ENCODE assay signal across 28 mouse cellular contexts in genomic region chr5:74412557-74412956, GRCm38 (mm10).
DNase-seq lines count a peak whose midpoint lies in the region; ATAC-seq and TF ChIP-seq lines count a peak whose summit lies in the region.
"Had no signal": no experiment of that assay in that cellular context is flagged by ENCODE, and none has a peak within 500 bp of the region (broad histone marks: within the 10 kb centered on the region; RNA-seq: fewer than 3 reads in every experiment).

No protein-coding gene starts in this region.

- peaks cover 7% of the 10 kb centered on the region; the same call in 1 of the 2 replicates for H3K4me1 ChIP-seq in kidney, embryonic 16.5 days (ENCODE audit: insufficient read depth, low read length)
- H3K4me1 ChIP-seq: forebrain, embryonic 10.5 days; heart, embryonic 10.5 days; heart, embryonic 15.5 days; hindbrain, embryonic 12.5 days; liver, embryonic 15.5 days; stomach, embryonic 15.5 days had no signal

- H3K9me3 ChIP-seq in kidney, embryonic 16.5 days (ENCODE audit: low read length): no peaks in the 10 kb centered on the region
- H3K9me3 ChIP-seq: embryonic facial prominence, embryonic 13.5 days; forebrain, embryonic 10.5 days; heart, embryonic 10.5 days; heart, embryonic 15.5 days; hindbrain, embryonic 12.5 days; limb, embryonic 12.5 days; liver, embryonic 15.5 days; stomach, embryonic 15.5 days had no signal

- no peak overlapping the region for H3K4me3 ChIP-seq in layer of hippocampus, adult 2 months
- H3K4me3 ChIP-seq in kidney, embryonic 16.5 days (ENCODE audit: low read length): no peak overlapping the region
- H3K4me3 ChIP-seq: embryonic facial prominence, embryonic 13.5 days; forebrain, embryonic 10.5 days; heart, embryonic 10.5 days; heart, embryonic 15.5 days; hindbrain, embryonic 12.5 days; left cerebral cortex, adult 2 months; limb, embryonic 12.5 days; liver, embryonic 15.5 days; stomach, embryonic 15.5 days had no signal

- peak; percentile 42 for TF ChIP-seq CTCF in layer of hippocampus, adult 2 months (conservative IDR thresholded peaks at IDR 0.05)

- WGBS in kidney, embryonic 16.5 days: 92% methylated on average over 3 of the region's 3 CpGs

- DNase-seq in CD4-positive, CD25-positive, alpha-beta regulatory T cell, adult 2 months (ENCODE audit: low read depth, low spot score): peak; percentile 17
- no peak for DNase-seq in layer of hippocampus, adult 2 months (ENCODE audit: low spot score in 2 of 2)
- DNase-seq in layer of hippocampus, postnatal 36 days: no peak
- peak; percentile 5 for DNase-seq in MEL-GATA-1-ER (ENCODE audit: extremely low read depth, low read depth)
- no peak for DNase-seq in frontal cortex, postnatal 14 days (ENCODE audit: low spot score in 2 of 2)
- DNase-seq in cerebellum, adult 8-10 months: no peak
- DNase-seq: adrenal gland, postnatal 10 days; cerebellum, adult 11-12 months; cerebellum, postnatal 10 days; kidney, adult 18-20 months; kidney, postnatal 10 days; lung, embryonic 14.5 days; lung, postnatal 14 days; midbrain, embryonic 14.5 days; right cerebral cortex, postnatal 25 days; thymus, postnatal 14 days had no signal

- ATAC-seq in CD4-positive, CD25-positive, alpha-beta regulatory T cell, adult 4 months: no peak
- no peak for ATAC-seq in kidney, embryonic 16.5 days (ENCODE audit: low FRiP score, low TSS enrichment)
- ATAC-seq: forebrain, embryonic 16.5 days had no signal

- no peaks in the 10 kb centered on the region for H3K27me3 ChIP-seq in kidney, embryonic 16.5 days (ENCODE audit: insufficient read depth, low read length)
- H3K27me3 ChIP-seq: embryonic facial prominence, embryonic 13.5 days; heart, embryonic 15.5 days; hindbrain, embryonic 12.5 days; limb, embryonic 12.5 days; liver, embryonic 15.5 days; stomach, embryonic 15.5 days had no signal

- H3K4me2 ChIP-seq in kidney, embryonic 16.5 days (replicated peaks; ENCODE audit: low read depth, low read length): no peak overlapping the region
- H3K4me2 ChIP-seq: embryonic facial prominence, embryonic 13.5 days; heart, embryonic 15.5 days; hindbrain, embryonic 12.5 days; limb, embryonic 12.5 days; liver, embryonic 15.5 days; lung, embryonic 14.5 days; stomach, embryonic 15.5 days had no signal

- H3K36me3 ChIP-seq in kidney, embryonic 16.5 days (ENCODE audit: insufficient read depth, low read length): no peaks in the 10 kb centered on the region
- H3K36me3 ChIP-seq: embryonic facial prominence, embryonic 13.5 days; forebrain, embryonic 10.5 days; heart, embryonic 10.5 days; heart, embryonic 15.5 days; hindbrain, embryonic 12.5 days; limb, embryonic 12.5 days; liver, embryonic 15.5 days; stomach, embryonic 15.5 days had no signal

- no peak overlapping the region for H3K27ac ChIP-seq in layer of hippocampus, adult 2 months
- no peak overlapping the region for H3K27ac ChIP-seq in kidney, embryonic 16.5 days (ENCODE audit: low read length)
- H3K27ac ChIP-seq: embryonic facial prominence, embryonic 13.5 days; forebrain, embryonic 10.5 days; heart, embryonic 10.5 days; heart, embryonic 15.5 days; hindbrain, embryonic 12.5 days; left cerebral cortex, adult 2 months; liver, embryonic 15.5 days; stomach, embryonic 15.5 days had no signal

- no peak overlapping the region for H3K9ac ChIP-seq in kidney, embryonic 16.5 days (replicated peaks; ENCODE audit: low read length)
- H3K9ac ChIP-seq: embryonic facial prominence, embryonic 13.5 days; heart, embryonic 15.5 days; hindbrain, embryonic 12.5 days; limb, embryonic 12.5 days; liver, embryonic 15.5 days; lung, embryonic 14.5 days; stomach, embryonic 15.5 days had no signal

Comparison
In these comparisons a context has a peak if more than half of its experiments do, and no peak if none do; other contexts are left out.
1. DNase-seq: peak in CD4-positive, CD25-positive, alpha-beta regulatory T cell, adult 2 months (single experiment) and MEL-GATA-1-ER (single experiment); none in layer of hippocampus, adult 2 months (0 of 2), layer of hippocampus, postnatal 36 days (0 of 2), frontal cortex, postnatal 14 days (0 of 2) and cerebellum, adult 8-10 months (single experiment).